Mouse (Mus musculus) layer of hippocampus, adult 2 months (tissue): ENCODE measurements at regions not wholly inside any gene's neighbourhood (a gene's known extent, or its start where the extent isn't known, plus 50 kb on each side); places are given as distances from the start of the nearest gene placed in this dataset.

Source experiments
- DNase-seq, 2 experiments: peaks; one replicate each; pipeline ENCODE4 v3.0.0; 2022; ENCODE audit warnings: low spot score in 2 of 2
- H3K27ac ChIP-seq: fragments of 200-600 bp; 2 replicates; pipeline ENCODE4 v1.8.1; 2022
- H3K4me3 ChIP-seq: fragments of 200-600 bp; 2 replicates; pipeline ENCODE4 v1.8.1; 2022; ENCODE audit warnings: mild to moderate bottlenecking
- CTCF ChIP-seq: fragments of 200-600 bp; conservative IDR thresholded peaks from 2 replicates; pipeline ENCODE4 v1.8.1; 2022; ENCODE audit warnings: antibody characterized with exemption, mild to moderate bottlenecking, moderate library complexity
- microRNA-seq, 2 experiments: library from miRNA; unstranded; fragments of <30 nt; microRNA quantifications; one replicate each; pipeline ENCODE4 v1.2.0; 2021

DNA sequence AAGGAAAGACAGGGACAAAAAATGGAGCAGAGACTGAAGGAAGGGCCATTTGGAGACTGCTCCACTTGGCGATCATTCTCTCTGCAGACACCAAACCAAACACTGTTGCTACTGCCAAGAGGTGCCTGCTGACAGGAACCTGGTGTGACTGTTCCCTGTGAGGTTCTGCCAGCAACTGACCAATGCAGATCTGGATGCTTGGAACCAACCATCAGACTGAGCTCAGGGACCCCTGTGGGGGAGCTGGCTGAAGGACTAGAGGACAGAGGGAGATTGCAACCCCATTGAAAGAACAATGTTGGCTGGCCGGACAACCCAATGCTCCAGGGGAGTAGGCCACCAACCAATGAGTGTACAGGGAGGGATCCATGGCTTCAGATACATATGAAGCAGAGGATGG, 139.2 kb upstream of the Cep126 start:
- H3K4me3 ChIP-seq = no peak overlapping the region
- TF ChIP-seq CTCF = no peak
- DNase-seq = no peak
- H3K27ac ChIP-seq = no peak overlapping the region

DNA sequence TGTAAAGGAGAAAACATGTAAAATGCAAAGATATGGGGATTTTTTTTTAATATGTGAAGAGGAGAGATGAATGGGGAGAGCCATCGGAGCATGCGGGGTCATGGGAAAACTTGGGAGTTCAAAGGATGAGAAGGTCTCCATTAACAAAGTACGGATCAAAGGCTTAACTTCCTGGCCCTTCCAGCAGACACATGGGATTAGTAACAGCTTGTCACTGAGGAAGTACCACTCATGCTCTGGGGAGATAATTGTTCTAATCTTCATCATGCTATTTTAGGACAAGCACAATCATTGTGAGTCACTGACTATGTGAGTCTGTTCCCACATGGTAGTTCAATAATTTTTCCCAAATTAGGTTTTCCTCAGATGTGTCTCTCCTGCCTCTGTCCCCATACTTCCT, 115.4 kb upstream of the Cep126 start:
- Histone ChIP-seq H3K4me3 (no peak overlapping the region), H3K27ac (peak overlapping the region; percentile 19; the same call in 1 of the 2 replicates)
- TF ChIP-seq CTCF = no peak
- DNase-seq = no peak

DNA sequence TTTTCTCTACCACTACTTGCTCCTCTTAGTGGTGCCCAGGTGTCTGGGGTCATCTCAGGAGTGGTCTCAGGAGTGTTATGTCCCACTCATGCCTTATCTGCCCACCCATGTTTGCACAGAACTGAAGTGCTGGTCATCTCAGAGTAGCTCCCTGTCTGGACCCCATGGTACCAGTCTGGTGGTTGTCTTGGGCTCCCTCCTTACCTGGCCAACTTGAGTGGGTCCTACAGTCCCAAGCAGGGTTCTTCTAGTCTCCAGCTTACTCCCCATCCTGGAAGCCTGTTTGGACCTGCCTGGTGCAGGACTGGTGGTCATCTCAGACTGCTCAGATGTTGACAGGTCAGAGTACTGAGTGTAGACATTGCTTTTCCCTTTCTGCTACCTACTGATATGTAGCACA, 94.0 kb upstream of the Cep126 start:
- DNase-seq = no peak
- H3K27ac ChIP-seq = no peak overlapping the region
- TF ChIP-seq CTCF = no peak
- no peak overlapping the region for H3K4me3 ChIP-seq

DNA sequence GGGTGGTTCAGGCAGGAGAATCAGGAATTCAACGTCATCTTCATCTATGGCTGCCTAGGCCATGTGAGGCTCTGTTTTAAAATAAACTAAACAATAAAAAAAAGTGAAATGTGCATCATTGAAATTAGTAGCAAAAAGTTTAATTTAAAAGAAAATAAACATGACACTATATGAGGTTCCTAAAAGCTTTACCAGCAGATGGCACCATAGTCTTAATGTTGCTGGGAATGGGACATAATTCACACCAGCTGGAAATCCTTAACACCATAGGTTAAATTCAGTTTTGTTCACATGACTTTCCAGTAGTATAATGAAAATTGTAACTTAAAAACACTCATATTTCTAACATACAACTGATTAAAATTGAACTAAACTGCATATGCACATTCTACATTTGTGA, 92.3 kb upstream of the Cep126 start:
- DNase-seq = peak; percentile 10 to 32
- Histone ChIP-seq H3K4me3 (no peak overlapping the region), H3K27ac (no peak overlapping the region)
- peak; percentile 83 for TF ChIP-seq CTCF

DNA sequence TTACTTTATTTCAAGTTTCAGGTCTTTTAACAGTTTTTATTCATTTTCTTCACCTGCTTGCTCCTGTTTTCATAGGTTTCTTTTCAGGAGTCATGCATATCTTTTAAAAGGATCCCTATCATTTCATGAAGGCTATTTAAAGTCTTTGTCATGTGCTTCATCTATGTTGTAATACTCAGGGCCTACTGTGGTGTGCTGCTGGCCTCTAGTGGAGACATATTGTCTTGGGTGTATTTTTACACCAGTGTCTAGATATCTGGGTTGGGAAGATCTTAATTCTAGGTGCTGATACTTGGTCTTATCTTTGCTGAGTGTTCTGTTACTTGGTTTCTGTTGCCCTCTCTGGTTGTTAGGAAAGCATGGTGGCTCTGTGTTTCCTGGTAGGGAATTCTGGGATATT, 74.8 kb upstream of the Cep126 start:
- peak; percentile 86 for TF ChIP-seq CTCF
- no peak overlapping the region for H3K4me3 ChIP-seq
- H3K27ac ChIP-seq = no peak overlapping the region
- DNase-seq = peak; percentile 48 to 59

DNA sequence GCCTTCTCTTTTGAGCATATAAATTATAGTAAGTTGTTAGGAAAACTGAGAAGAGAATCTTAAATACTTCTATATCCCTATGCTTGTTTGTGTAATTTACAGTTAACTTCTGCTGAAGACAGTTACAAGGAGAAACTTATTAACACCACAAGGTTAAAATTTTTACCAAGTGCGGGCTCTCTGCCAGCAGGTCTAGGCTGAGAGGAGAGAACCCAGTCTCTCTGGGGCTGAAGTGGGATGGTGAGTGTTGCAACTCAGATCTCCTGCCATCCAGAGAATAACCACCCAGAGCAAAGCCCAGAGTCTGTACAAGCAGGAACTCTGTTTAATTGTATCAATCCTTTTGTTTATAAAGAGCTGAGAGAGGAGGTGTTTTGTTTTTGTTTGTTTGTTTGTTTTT, 51.3 kb upstream of the Cep126 start:
- no peak overlapping the region for H3K4me3 ChIP-seq
- no peak overlapping the region for H3K27ac ChIP-seq
- no peak for TF ChIP-seq CTCF
- no peak for DNase-seq

Small RNA genes in the stretch of these regions (microRNA-seq; reads per million reads assigned to microRNA genes)
- gene Mir1899 = 0 reads per million in 2 experiments
